18 mouse cellular contexts compared by ENCODE assay signal in the genomic region with DNA sequence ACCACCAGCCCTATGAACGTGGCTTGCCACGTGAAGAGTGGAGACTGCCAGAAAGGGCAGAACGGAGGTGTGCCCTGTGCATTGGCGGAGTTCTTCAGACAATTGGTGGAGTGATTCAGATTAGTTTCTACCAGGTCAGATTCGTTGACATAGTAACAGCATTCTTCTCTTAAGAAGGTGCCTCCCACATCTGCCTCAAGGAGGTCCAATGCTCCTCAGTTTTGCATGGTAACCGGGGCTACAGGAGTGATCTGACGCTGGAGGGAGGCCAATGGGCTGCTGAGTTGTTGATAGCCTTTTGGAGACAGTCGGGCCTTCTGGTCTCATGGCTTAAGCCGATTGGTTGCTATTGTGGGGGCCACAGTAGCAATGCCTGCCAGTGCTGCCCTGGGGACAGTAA. TPM values are rescaled to one million over a fixed set of nuclear protein-coding genes. Genes with fewer than 3 reads are reported as not detected.
DNase-seq lines count a peak whose midpoint lies in the region; ATAC-seq and TF ChIP-seq lines count a peak whose summit lies in the region.
"Had no signal": no experiment of that assay in that cellular context is flagged by ENCODE, and none has a peak within 500 bp of the region (broad histone marks: within the 10 kb centered on the region; RNA-seq: fewer than 3 reads in every experiment).

No protein-coding gene starts in this region.

- no peak overlapping the region for H3K27ac ChIP-seq in forebrain, postnatal 0 days (ENCODE audit: low read depth, low read length)
- H3K27ac ChIP-seq in forebrain, embryonic 15.5 days (replicated peaks) = no peak overlapping the region
- H3K27ac ChIP-seq in hindbrain, postnatal 0 days = no peak overlapping the region
- no peak overlapping the region for H3K27ac ChIP-seq in hindbrain, embryonic 11.5 days (ENCODE audit: low read depth, low read length)
- H3K27ac ChIP-seq in lung, embryonic 15.5 days = no peak overlapping the region
- H3K27ac ChIP-seq: midbrain, embryonic 15.5 days had no signal

- WGBS in forebrain, postnatal 0 days = 53% methylated on average over 9 of the region's 9 CpGs
- 59% methylated on average over 9 of the region's 9 CpGs for WGBS in forebrain, embryonic 15.5 days
- 42% methylated on average over 9 of the region's 9 CpGs for WGBS in hindbrain, postnatal 0 days
- 75% methylated on average over 9 of the region's 9 CpGs for WGBS in hindbrain, embryonic 11.5 days
- WGBS in lung, embryonic 15.5 days = 42% methylated on average over 9 of the region's 9 CpGs

- no peaks in the 10 kb centered on the region for H3K9me3 ChIP-seq in forebrain, postnatal 0 days (ENCODE audit: low read length)
- H3K9me3 ChIP-seq in forebrain, embryonic 15.5 days = no peaks in the 10 kb centered on the region
- H3K9me3 ChIP-seq in hindbrain, postnatal 0 days (ENCODE audit: low read length) = no peaks in the 10 kb centered on the region
- no peaks in the 10 kb centered on the region for H3K9me3 ChIP-seq in hindbrain, embryonic 11.5 days (ENCODE audit: control insufficient read depth, low read length)
- H3K9me3 ChIP-seq in lung, embryonic 15.5 days = no peaks in the 10 kb centered on the region
- H3K9me3 ChIP-seq: midbrain, embryonic 15.5 days had no signal

- no peak overlapping the region for H3K4me3 ChIP-seq in forebrain, postnatal 0 days (ENCODE audit: low read depth, low read length)
- H3K4me3 ChIP-seq in forebrain, embryonic 15.5 days = no peak overlapping the region
- no peak overlapping the region for H3K4me3 ChIP-seq in hindbrain, postnatal 0 days (ENCODE audit: low read length)
- H3K4me3 ChIP-seq in hindbrain, embryonic 11.5 days (ENCODE audit: low read depth, low read length) = no peak overlapping the region
- H3K4me3 ChIP-seq in lung, embryonic 15.5 days = no peak overlapping the region
- H3K4me3 ChIP-seq: midbrain, embryonic 15.5 days had no signal

- peak; percentile 14 for DNase-seq in forebrain, postnatal 0 days
- peak; percentile 45 for DNase-seq in hindbrain, postnatal 0 days (ENCODE audit: low spot score)
- no peak for DNase-seq in hindbrain, embryonic 11.5 days (ENCODE audit: low spot score)
- peak; percentile 38 for DNase-seq in ES-CJ7 (ENCODE audit: low read depth, low spot score)
- DNase-seq in adrenal gland, postnatal 36 days = no peak
- DNase-seq in MN1 (ENCODE audit: low spot score) = no peak
- DNase-seq: cerebellum, adult 18-20 months; kidney, postnatal 10 days; layer of hippocampus, adult 9-11 months had no signal

- H3K36me3 ChIP-seq in forebrain, postnatal 0 days (ENCODE audit: insufficient read depth) = no peaks in the 10 kb centered on the region
- H3K36me3 ChIP-seq in forebrain, embryonic 15.5 days = no peaks in the 10 kb centered on the region
- H3K36me3 ChIP-seq in hindbrain, postnatal 0 days (ENCODE audit: insufficient read depth, low read length) = no peaks in the 10 kb centered on the region
- no peaks in the 10 kb centered on the region for H3K36me3 ChIP-seq in hindbrain, embryonic 11.5 days (ENCODE audit: control insufficient read depth, insufficient read depth, low read length)
- H3K36me3 ChIP-seq in lung, embryonic 15.5 days = no peaks in the 10 kb centered on the region
- H3K36me3 ChIP-seq: midbrain, embryonic 15.5 days had no signal

- no peaks in the 10 kb centered on the region for H3K4me1 ChIP-seq in forebrain, postnatal 0 days (ENCODE audit: insufficient read depth)
- H3K4me1 ChIP-seq in forebrain, embryonic 15.5 days = no peaks in the 10 kb centered on the region
- no peaks in the 10 kb centered on the region for H3K4me1 ChIP-seq in hindbrain, postnatal 0 days (ENCODE audit: insufficient read depth, low read length)
- H3K4me1 ChIP-seq in hindbrain, embryonic 11.5 days (replicated peaks; ENCODE audit: control insufficient read depth, insufficient read depth, low read length) = no peaks in the 10 kb centered on the region
- H3K4me1 ChIP-seq in lung, embryonic 15.5 days = no peaks in the 10 kb centered on the region
- H3K4me1 ChIP-seq: midbrain, embryonic 15.5 days had no signal

- peak; percentile 66 for ATAC-seq in forebrain, postnatal 0 days
- ATAC-seq in forebrain, embryonic 15.5 days (replicated peaks) = no peak
- peak; percentile 69; the same call in 1 of the 2 replicates for ATAC-seq in hindbrain, postnatal 0 days
- no peak for ATAC-seq in hindbrain, embryonic 11.5 days (ENCODE audit: low FRiP score)
- peak; percentile 62 for ATAC-seq in lung, embryonic 15.5 days (ENCODE audit: borderline replicate concordance, extremely low read depth, low FRiP score, low TSS enrichment)
- ATAC-seq: inflammation-experienced regulatory T-cells, adult 6 months; midbrain, embryonic 15.5 days had no signal

- H3K9ac ChIP-seq in forebrain, postnatal 0 days = no peak overlapping the region
- H3K9ac ChIP-seq in forebrain, embryonic 15.5 days (replicated peaks) = no peak overlapping the region
- no peak overlapping the region for H3K9ac ChIP-seq in hindbrain, postnatal 0 days (replicated peaks; ENCODE audit: low read length)
- no peak overlapping the region for H3K9ac ChIP-seq in hindbrain, embryonic 11.5 days (ENCODE audit: low read depth, low read length)
- H3K9ac ChIP-seq in lung, embryonic 15.5 days = no peak overlapping the region
- H3K9ac ChIP-seq: midbrain, embryonic 15.5 days had no signal

- TF ChIP-seq CTCF in forebrain, postnatal 0 days (IDR thresholded peaks at IDR 0.05; ENCODE audit: low read depth) = no peak
- TF ChIP-seq CTCF in hindbrain, postnatal 0 days (IDR thresholded peaks at IDR 0.05; ENCODE audit: low read depth) = no peak

- H3K27me3 ChIP-seq in forebrain, postnatal 0 days (ENCODE audit: insufficient read depth, low read length) = no peaks in the 10 kb centered on the region
- H3K27me3 ChIP-seq in forebrain, embryonic 15.5 days = no peaks in the 10 kb centered on the region
- H3K27me3 ChIP-seq in hindbrain, postnatal 0 days (ENCODE audit: insufficient read depth, low read length) = no peaks in the 10 kb centered on the region
- H3K27me3 ChIP-seq in hindbrain, embryonic 11.5 days (ENCODE audit: control insufficient read depth, insufficient read depth, low read length) = no peaks in the 10 kb centered on the region
- H3K27me3 ChIP-seq in lung, embryonic 15.5 days = no peaks in the 10 kb centered on the region
- H3K27me3 ChIP-seq: midbrain, embryonic 15.5 days had no signal

- H3K4me2 ChIP-seq in forebrain, postnatal 0 days (ENCODE audit: low read depth) = no peak overlapping the region
- H3K4me2 ChIP-seq in forebrain, embryonic 15.5 days (replicated peaks) = no peak overlapping the region
- no peak overlapping the region for H3K4me2 ChIP-seq in hindbrain, postnatal 0 days (ENCODE audit: low read depth, low read length)
- H3K4me2 ChIP-seq in hindbrain, embryonic 11.5 days (replicated peaks; ENCODE audit: low read depth, low read length) = no peak overlapping the region
- no peak overlapping the region for H3K4me2 ChIP-seq in lung, embryonic 15.5 days
- H3K4me2 ChIP-seq: midbrain, embryonic 15.5 days had no signal

RNA-seq across cellular contexts. Expression of a gene that starts 10.6 kb away (rescaled TPM):
- 4.7 and 5.3 TPM in 2 replicates for total RNA-seq in forebrain, postnatal 0 days (2014; rRNA removed)
- polyA plus RNA-seq in forebrain, postnatal 0 days (2015; fragmentation: Nextera tagmentation; extraction: Ambion mirVana) = 5.7 and 8.0 TPM in 2 replicates
- 2.4 and 2.7 TPM in 2 replicates for polyA plus RNA-seq in forebrain, embryonic 15.5 days (2015; fragmentation: Nextera tagmentation; extraction: Ambion mirVana)
- 6.0 and 10.4 TPM in 2 replicates for total RNA-seq in hindbrain, postnatal 0 days (2014; rRNA removed)
- 10.3 and 13.2 TPM in 2 replicates for polyA plus RNA-seq in hindbrain, postnatal 0 days (2015; fragmentation: Nextera tagmentation; extraction: Ambion mirVana)
- 2.7 and 3.4 TPM in 2 replicates for polyA plus RNA-seq in hindbrain, embryonic 11.5 days (2014; fragmentation: Nextera tagmentation; extraction: Ambion mirVana)
- polyA plus RNA-seq in lung, embryonic 15.5 days (2015; fragmentation: Nextera tagmentation; extraction: Ambion mirVana) = 11.5 and 14.2 TPM in 2 replicates
- 10 to 100 TPM; 16.9 to 23.7 TPM for total RNA-seq in adrenal gland, postnatal 36 days (2021)

RNA-seq across cellular contexts. Expression of a gene that starts 37.8 kb away (rescaled TPM):
- not detected in 2 replicates for total RNA-seq in forebrain, postnatal 0 days (2014; rRNA removed)
- polyA plus RNA-seq in forebrain, postnatal 0 days (2015; fragmentation: Nextera tagmentation; extraction: Ambion mirVana) = not detected in 2 replicates
- polyA plus RNA-seq in forebrain, embryonic 15.5 days (2015; fragmentation: Nextera tagmentation; extraction: Ambion mirVana) = not detected in 2 replicates
- total RNA-seq in hindbrain, postnatal 0 days (2014; rRNA removed) = not detected in 2 replicates
- polyA plus RNA-seq in hindbrain, postnatal 0 days (2015; fragmentation: Nextera tagmentation; extraction: Ambion mirVana) = not detected in 2 replicates
- not detected in 2 replicates for polyA plus RNA-seq in hindbrain, embryonic 11.5 days (2014; fragmentation: Nextera tagmentation; extraction: Ambion mirVana)
- not detected in 2 replicates for polyA plus RNA-seq in lung, embryonic 15.5 days (2015; fragmentation: Nextera tagmentation; extraction: Ambion mirVana)
- not detected for total RNA-seq in adrenal gland, postnatal 36 days (2021)
- total RNA-seq: left cerebral cortex, postnatal 25 days; liver, adult 2 months; neutrophil, adult 5-6 weeks had no signal
- polyA plus RNA-seq: frontal cortex, adult 2 months; inflammation-experienced regulatory T-cells, adult 6 months; liver, adult 2 months; midbrain, embryonic 15.5 days; thymus, postnatal 0 days had no signal

Comparison
In these comparisons a context has a peak if more than half of its experiments do, and no peak if none do; other contexts are left out.
1. ATAC-seq: peak in forebrain, postnatal 0 days (single experiment), hindbrain, postnatal 0 days (single experiment) and lung, embryonic 15.5 days (single experiment); none in forebrain, embryonic 15.5 days (single experiment) and hindbrain, embryonic 11.5 days (single experiment).
2. DNase-seq: peak in forebrain, postnatal 0 days (single experiment), hindbrain, postnatal 0 days (single experiment) and ES-CJ7 (single experiment); none in hindbrain, embryonic 11.5 days (single experiment), adrenal gland, postnatal 36 days (0 of 2) and MN1 (single experiment).